Mouse (Mus musculus): Measurements from ENCODE around the gene Mtfr2. TPM values are rescaled to one million over a fixed set of nuclear protein-coding genes. Genes with fewer than 3 reads are reported as not detected.
A peak's percentile ranks its signal among the peaks of the same experiment; 100 is the strongest.

Gene Mtfr2
- 2.9 and 3.8 TPM in 2 replicates for polyA plus RNA-seq (2014; fragmentation: Nextera tagmentation; extraction: Ambion mirVana)

- peak within 1 kb of the TSS; percentile 60 for H3K9ac ChIP-seq (ENCODE audit: low read depth, low read length)
Observed at GRCm38 (mm10) chr10:20347285-20348214, at the start of gene Mtfr2. Mtfr2 (plus strand) TSS chr10:20347770.

GRCm38 (mm10) chr10:20298152-20298920 is 49.2 kb upstream of the Mtfr2 start:
- ATAC-seq (ENCODE audit: low FRiP score, low TSS enrichment), result no peak
- Histone ChIP-seq H3K27ac (ENCODE audit: low read depth, low read length) (no peak overlapping the region), H3K4me2 (replicated peaks; ENCODE audit: low read depth, low read length) (no peak overlapping the region), H3K27me3 (ENCODE audit: control insufficient read depth, insufficient read depth, low read length) (no peaks in the 10 kb centered on the region), H3K36me3 (ENCODE audit: control insufficient read depth, insufficient read depth, low read length) (no peaks in the 10 kb centered on the region), H3K4me1 (ENCODE audit: control insufficient read depth, insufficient read depth, low read length) (no peaks in the 10 kb centered on the region), H3K9me3 (ENCODE audit: control insufficient read depth, low read length) (no peaks in the 10 kb centered on the region), H3K4me3 (ENCODE audit: low read length) (no peak overlapping the region), H3K9ac (ENCODE audit: low read depth, low read length) (no peak overlapping the region)
- WGBS, result 57% methylated on average over 3 of the region's 3 CpGs

More at GRCm38 (mm10) chr10:20347285-20348214, at the start of gene Mtfr2:
- peak within 1 kb of the TSS; percentile 52 for H3K4me2 ChIP-seq (replicated peaks; ENCODE audit: low read depth, low read length)
- peaks cover 32% of the 10 kb centered on the region for H3K36me3 ChIP-seq (ENCODE audit: control insufficient read depth, insufficient read depth, low read length)
- H3K4me3 ChIP-seq (ENCODE audit: low read length), result peak within 1 kb of the TSS; percentile 62
- WGBS, result 1% methylated on average over 58 of the region's 58 CpGs
- peak; percentile 96 for ATAC-seq (ENCODE audit: low FRiP score, low TSS enrichment)
- no peaks in the 10 kb centered on the region for H3K27me3 ChIP-seq (ENCODE audit: control insufficient read depth, insufficient read depth, low read length)
- H3K9me3 ChIP-seq (ENCODE audit: control insufficient read depth, low read length), result no peaks in the 10 kb centered on the region
- no peak within 1 kb of the TSS for H3K27ac ChIP-seq (ENCODE audit: low read depth, low read length)
- no peaks in the 10 kb centered on the region for H3K4me1 ChIP-seq (ENCODE audit: control insufficient read depth, insufficient read depth, low read length)

- Histone ChIP-seq H3K4me2 (replicated peaks; ENCODE audit: low read depth, low read length) (no peak overlapping the region), H3K36me3 (ENCODE audit: control insufficient read depth, insufficient read depth, low read length) (no peaks in the 10 kb centered on the region), H3K4me3 (ENCODE audit: low read length) (no peak overlapping the region), H3K4me1 (ENCODE audit: control insufficient read depth, insufficient read depth, low read length) (no peaks in the 10 kb centered on the region), H3K9me3 (ENCODE audit: control insufficient read depth, low read length) (no peaks in the 10 kb centered on the region), H3K9ac (ENCODE audit: low read depth, low read length) (no peak overlapping the region), H3K27ac (ENCODE audit: low read depth, low read length) (no peak overlapping the region), H3K27me3 (ENCODE audit: control insufficient read depth, insufficient read depth, low read length) (no peaks in the 10 kb centered on the region)
- 65% methylated on average over 5 of the region's 5 CpGs for WGBS
- ATAC-seq (ENCODE audit: low FRiP score, low TSS enrichment), result no peak
Observed at GRCm38 (mm10) chr10:20299114-20299513, 48.5 kb upstream of the Mtfr2 start.

- H3K27me3 ChIP-seq (ENCODE audit: control insufficient read depth, insufficient read depth, low read length), result no peaks in the 10 kb centered on the region
- ATAC-seq (ENCODE audit: low FRiP score, low TSS enrichment), result no peak
- H3K4me2 ChIP-seq (replicated peaks; ENCODE audit: low read depth, low read length), result peak overlapping the region; percentile 77
- H3K4me3 ChIP-seq (ENCODE audit: low read length), result peak overlapping the region; percentile 86
- H3K4me1 ChIP-seq (ENCODE audit: control insufficient read depth, insufficient read depth, low read length), result peaks cover 15% of the 10 kb centered on the region; the same call in 1 of the 2 replicates
- peak overlapping the region; percentile 97 for H3K9ac ChIP-seq (ENCODE audit: low read depth, low read length)
- H3K27ac ChIP-seq (ENCODE audit: low read depth, low read length), result peak overlapping the region; percentile 100
- H3K9me3 ChIP-seq (ENCODE audit: control insufficient read depth, low read length), result no peaks in the 10 kb centered on the region
- 44% methylated on average over 11 of the region's 11 CpGs for WGBS
- peaks cover 4% of the 10 kb centered on the region; the same call in 1 of the 2 replicates for H3K36me3 ChIP-seq (ENCODE audit: control insufficient read depth, insufficient read depth, low read length)
Observed at GRCm38 (mm10) chr10:20310969-20311769, 36.4 kb upstream of the Mtfr2 start.

GRCm38 (mm10) chr10:20311918-20312735 is 35.4 kb upstream of the Mtfr2 start, which contains the start of gene Bclaf1:
Bclaf1 (plus strand) TSS chr10:20312469.
- WGBS, result under 1% methylated on average over 83 of the region's 84 CpGs
- Histone ChIP-seq H3K9me3 (ENCODE audit: control insufficient read depth, low read length) (no peaks in the 10 kb centered on the region), H3K4me3 (ENCODE audit: low read length) (peak within 1 kb of the TSS; percentile 86), H3K4me1 (ENCODE audit: control insufficient read depth, insufficient read depth, low read length) (peaks cover 15% of the 10 kb centered on the region; the same call in 1 of the 2 replicates), H3K27me3 (ENCODE audit: control insufficient read depth, insufficient read depth, low read length) (no peaks in the 10 kb centered on the region), H3K4me2 (replicated peaks; ENCODE audit: low read depth, low read length) (peak within 1 kb of the TSS; percentile 77), H3K36me3 (ENCODE audit: control insufficient read depth, insufficient read depth, low read length) (peaks cover 4% of the 10 kb centered on the region; the same call in 1 of the 2 replicates), H3K27ac (ENCODE audit: low read depth, low read length) (peak within 1 kb of the TSS; percentile 100), H3K9ac (ENCODE audit: low read depth, low read length) (peak within 1 kb of the TSS; percentile 97)
- peak; percentile 99 for ATAC-seq (ENCODE audit: low FRiP score, low TSS enrichment)

GRCm38 (mm10) chr10:20312736-20313301 is 34.8 kb upstream of the Mtfr2 start:
- H3K9ac ChIP-seq (ENCODE audit: low read depth, low read length), result peak overlapping the region; percentile 97
- H3K4me3 ChIP-seq (ENCODE audit: low read length), result peak overlapping the region; percentile 86
- H3K4me2 ChIP-seq (replicated peaks; ENCODE audit: low read depth, low read length), result peak overlapping the region; percentile 58
- peaks cover 15% of the 10 kb centered on the region; the same call in 1 of the 2 replicates for H3K4me1 ChIP-seq (ENCODE audit: control insufficient read depth, insufficient read depth, low read length)
- ATAC-seq (ENCODE audit: low FRiP score, low TSS enrichment), result peak; percentile 74
- H3K27ac ChIP-seq (ENCODE audit: low read depth, low read length), result peak overlapping the region; percentile 100
- H3K27me3 ChIP-seq (ENCODE audit: control insufficient read depth, insufficient read depth, low read length), result no peaks in the 10 kb centered on the region
- H3K36me3 ChIP-seq (ENCODE audit: control insufficient read depth, insufficient read depth, low read length), result peaks cover 4% of the 10 kb centered on the region; the same call in 1 of the 2 replicates
- 0% methylated on average over 42 of the region's 54 CpGs for WGBS
- no peaks in the 10 kb centered on the region for H3K9me3 ChIP-seq (ENCODE audit: control insufficient read depth, low read length)

GRCm38 (mm10) chr10:20313447-20313846 is 34.1 kb upstream of the Mtfr2 start:
- Histone ChIP-seq H3K4me2 (replicated peaks; ENCODE audit: low read depth, low read length) (peak overlapping the region; percentile 58), H3K27ac (ENCODE audit: low read depth, low read length) (no peak overlapping the region), H3K4me3 (ENCODE audit: low read length) (peak overlapping the region; percentile 86), H3K9me3 (ENCODE audit: control insufficient read depth, low read length) (no peaks in the 10 kb centered on the region), H3K9ac (ENCODE audit: low read depth, low read length) (peak overlapping the region; percentile 97), H3K4me1 (ENCODE audit: control insufficient read depth, insufficient read depth, low read length) (peaks cover 15% of the 10 kb centered on the region; the same call in 1 of the 2 replicates), H3K27me3 (ENCODE audit: control insufficient read depth, insufficient read depth, low read length) (no peaks in the 10 kb centered on the region), H3K36me3 (ENCODE audit: control insufficient read depth, insufficient read depth, low read length) (peaks cover 11% of the 10 kb centered on the region; the same call in 1 of the 2 replicates)
- no peak for ATAC-seq (ENCODE audit: low FRiP score, low TSS enrichment)
- 39% methylated on average over 13 of the region's 13 CpGs for WGBS

Measured in kidney, embryonic 14.5 days (tissue).